Mouse (Mus musculus): Measurements from ENCODE around the gene Gpr27. TPM values are rescaled to one million over a fixed set of nuclear protein-coding genes. Genes with fewer than 3 reads are reported as not detected.
A peak's percentile ranks its signal among the peaks of the same experiment; 100 is the strongest.

Gene Gpr27
- total and polyA plus RNA-seq, 3 experiments: not detected

- peaks cover 10 to 54% of the 10 kb centered on the region in 2 experiments for H3K4me1 ChIP-seq (ENCODE audit: control insufficient read depth in 1 of 2, insufficient read depth in 2 of 2)
- H3K9ac ChIP-seq (ENCODE audit: insufficient read depth, low read depth): no peak overlapping the region
- no peak overlapping the region for H3K4me3 ChIP-seq (replicated peaks in 1 of 3; ENCODE audit: low read depth in 2 of 3, low read length in 2 of 3, poor library complexity in 1 of 3)
- dilution Hi-C loops (cut with MboI; ENCODE audit: extremely low pct_ligation_motif_present, extremely low pct_unique_long_range_greater_than_20kb, low sequenced_read_pairs) (no loop called here), in situ Hi-C loops (cut with MboI; ENCODE audit: low pct_ligation_motif_present, low pct_unique_long_range_greater_than_20kb, low sequenced_read_pairs) (no loop called here)
- 0 out of 2 replicates have a peak overlapping the region, but pooled peaks have one; percentile 30 for H3K4me2 ChIP-seq (ENCODE audit: insufficient read depth, low read depth, poor library complexity, severe bottlenecking)
- H3K36me3 ChIP-seq (replicated peaks in 1 of 2; ENCODE audit: control insufficient read depth in 1 of 2, insufficient read depth in 1 of 2, low read length in 1 of 2): no peaks in the 10 kb centered on the region
- no peak overlapping the region for H3K27ac ChIP-seq (ENCODE audit: insufficient read depth, low read depth)
- no peaks in the 10 kb centered on the region for H3K27me3 ChIP-seq (replicated peaks)
- TF ChIP-seq ZKSCAN1 (IDR thresholded peaks at IDR 0.05; ENCODE audit: borderline replicate concordance, low read depth, low read length) (no peak), SIN3A (IDR thresholded peaks at IDR 0.05; ENCODE audit: low read length) (peak; percentile 39; the same call in 1 of the 2 replicates), MAFK (IDR thresholded peaks at IDR 0.05; ENCODE audit: insufficient replicate concordance, low read length) (peak; percentile 69; the same call in 1 of the 2 replicates), EP300 (IDR thresholded peaks at IDR 0.05; ENCODE audit: low read length) (peak; percentile 92), ZC3H11A (IDR thresholded peaks at IDR 0.05; ENCODE audit: low read depth, low read length) (no peak), IRF4 (IDR thresholded peaks at IDR 0.05; ENCODE audit: low read depth, low read length) (peak; percentile 64; the same call in 1 of the 2 replicates), RCOR1 (conservative IDR thresholded peaks at IDR 0.05; ENCODE audit: low read depth, low read length) (no peak; the same call in 1 of the 2 replicates), ZMIZ1 (IDR thresholded peaks at IDR 0.05; ENCODE audit: low read depth, low read length) (no peak), ETS1 (conservative IDR thresholded peaks at IDR 0.05; ENCODE audit: low read depth, low read length) (peak; percentile 69; the same call in 1 of the 2 replicates), HCFC1 (IDR thresholded peaks at IDR 0.05; ENCODE audit: low read depth, low read length) (0 out of 2 replicates have a peak, but pooled peaks have one; percentile 20), JUND (conservative IDR thresholded peaks at IDR 0.05; ENCODE audit: low read depth, low read length) (peak; percentile 52; the same call in 1 of the 2 replicates), USF1 (IDR thresholded peaks at IDR 0.05; ENCODE audit: low read depth, low read length) (no peak), KAT2A (IDR thresholded peaks at IDR 0.05; ENCODE audit: insufficient replicate concordance, low read length) (no peak), UBTF (IDR thresholded peaks at IDR 0.05; ENCODE audit: low read depth, low read length) (no peak), TBP (conservative IDR thresholded peaks at IDR 0.05; ENCODE audit: low read depth, low read length) (no peak), BHLHE40 (IDR thresholded peaks at IDR 0.05; ENCODE audit: low read depth, low read length) (peak; percentile 59), MEF2A (IDR thresholded peaks at IDR 0.05; ENCODE audit: borderline replicate concordance, low read depth, low read length) (peak; percentile 87), E2F4 (IDR thresholded peaks at IDR 0.05; ENCODE audit: insufficient replicate concordance, low read depth, low read length) (0 out of 2 replicates have a peak, but pooled peaks have one; percentile 31), POLR2AphosphoS2 (IDR thresholded peaks at IDR 0.05; ENCODE audit: low read depth, low read length) (no peak), SMC3 (IDR thresholded peaks at IDR 0.05; ENCODE audit: low read depth, low read length) (no peak), ZNF384 (IDR thresholded peaks at IDR 0.05; ENCODE audit: low read depth, low read length) (peak; percentile 93), CHD2 (IDR thresholded peaks at IDR 0.05; ENCODE audit: low read length) (0 out of 2 replicates have a peak, but pooled peaks have one; percentile 36), NRF1 (IDR thresholded peaks at IDR 0.05; ENCODE audit: low read depth, low read length) (peak; percentile 46), MAZ (IDR thresholded peaks at IDR 0.05; ENCODE audit: low read depth, low read length) (no peak), GABPA (IDR thresholded peaks at IDR 0.05; ENCODE audit: insufficient replicate concordance, low read depth, low read length) (no peak), CTCF (conservative IDR thresholded peaks at IDR 0.05 in 1 of 2, IDR thresholded peaks at IDR 0.05 in 1 of 2; ENCODE audit: low read depth in 2 of 2, low read length in 2 of 2) (no peak), USF2 (conservative IDR thresholded peaks at IDR 0.05; ENCODE audit: low read depth, low read length) (no peak), ELF1 (IDR thresholded peaks at IDR 0.05; ENCODE audit: low read depth, low read length) (no peak), TCF12 (IDR thresholded peaks at IDR 0.05; ENCODE audit: low read depth, low read length) (peak; percentile 42; the same call in 1 of the 2 replicates), RAD21 (IDR thresholded peaks at IDR 0.05; ENCODE audit: low read depth, low read length) (no peak), POLR2A (IDR thresholded peaks at IDR 0.05; ENCODE audit: low read depth, low read length) (peak; percentile 38; the same call in 1 of the 2 replicates), PAX5 (IDR thresholded peaks at IDR 0.05; ENCODE audit: low read length) (no peak), MXI1 (IDR thresholded peaks at IDR 0.05; ENCODE audit: low read depth, low read length) (no peak; the same call in 1 of the 2 replicates), NELFE (IDR thresholded peaks at IDR 0.05; ENCODE audit: low read depth, low read length) (no peak), MYC (IDR thresholded peaks at IDR 0.05; ENCODE audit: low read depth, low read length) (peak; percentile 59; the same call in 1 of the 2 replicates), MAX (IDR thresholded peaks at IDR 0.05; ENCODE audit: low read length) (peak; percentile 25; the same call in 1 of the 2 replicates), CHD1 (IDR thresholded peaks at IDR 0.05; ENCODE audit: low read depth, low read length) (no peak), JUN (IDR thresholded peaks at IDR 0.05; ENCODE audit: insufficient read depth, low read depth, low read length) (peak; percentile 38)
- H3K79me2 ChIP-seq (replicated peaks; ENCODE audit: control insufficient read depth, extremely low read depth, insufficient read depth, poor library complexity, severe bottlenecking): no peaks in the 10 kb centered on the region
- peak; percentile 79 for DNase-seq (ENCODE audit: extremely low read depth)
- no peaks in the 10 kb centered on the region for H3K9me3 ChIP-seq (replicated peaks; ENCODE audit: low read length)
These were observed 40.2 kb downstream of the Gpr27 start for GRCm38 (mm10) chr6:99732673-99733072.

Measured in CH12.LX (cell line).